Mouse (Mus musculus) embryonic facial prominence, embryonic 10.5 days (tissue): ENCODE results near the gene Auts2. TPM values are rescaled to one million over a fixed set of nuclear protein-coding genes. Genes with fewer than 3 reads are reported as not detected.
A peak's percentile ranks its signal among the peaks of the same experiment; 100 is the strongest.

Experiments
- DNase-seq: peaks from one replicate; pipeline ENCODE4 v3.0.0-alpha.2; 2017; ENCODE audit warnings: low spot score
- H3K27ac ChIP-seq: fragments of 300-500 bp; sonication (generic); replicated peaks from 2 replicates; pipeline ENCODE4 v1.5.1; 2016; ENCODE audit warnings: mild to moderate bottlenecking
- H3K27me3 ChIP-seq: fragments of 300-500 bp; sonication (generic); replicated peaks from 2 replicates; pipeline ENCODE4 v1.6.1; 2016; ENCODE audit warnings: low read depth, mild to moderate bottlenecking; ENCODE audit not compliant: poor library complexity, severe bottlenecking
- H3K36me3 ChIP-seq: fragments of 300-500 bp; sonication (generic); replicated peaks from 2 replicates; pipeline ENCODE4 v1.6.1; 2016; ENCODE audit warnings: mild to moderate bottlenecking, moderate library complexity
- H3K4me1 ChIP-seq: fragments of 300-500 bp; sonication (generic); 2 replicates; pipeline ENCODE4 v1.6.1; 2016
- H3K4me3 ChIP-seq: fragments of 300-500 bp; sonication (generic); 2 replicates; pipeline ENCODE4 v1.5.1; 2016; ENCODE audit warnings: mild to moderate bottlenecking, moderate library complexity
- H3K9me3 ChIP-seq: fragments of 300-500 bp; sonication (generic); 2 replicates; pipeline ENCODE4 v1.6.1; 2016; ENCODE audit warnings: mild to moderate bottlenecking
- WGBS: fragments of 180-500 bp; shearing (Covaris S2); methylation state at CpG from one replicate; pipeline ENCODE4 v1.1.7; 2016; 5-methylcytosine and 5-hydroxymethylcytosine counted together
- polyA plus RNA-seq: library from polyadenylated mRNA; unstranded; fragments of >200 nt; fragmentation: Nextera tagmentation; extraction: Ambion mirVana; gene quantifications from 2 replicates; pipeline ENCODE4 v1.2.1, GENCODE M21; 2016

Auts2 gene
- polyA plus RNA-seq, 1 experiment from 2014 or later: 50.0 TPM

- Histone ChIP-seq H3K4me3 (no peak overlapping the region), H3K36me3 (peaks cover 54% of the 10 kb centered on the region), H3K9me3 (no peaks in the 10 kb centered on the region), H3K27me3 (no peaks in the 10 kb centered on the region), H3K4me1 (peaks cover 78% of the 10 kb centered on the region), H3K27ac (no peak overlapping the region)
- WGBS: 54% methylated on average over 12 of the region's 12 CpGs
- DNase-seq: no peak
Measured at GRCm38 (mm10) chr5:131524900-131525465, 1018.2 kb downstream of the Auts2 start.

- H3K27me3 ChIP-seq: no peaks in the 10 kb centered on the region
- WGBS: 91% methylated on average over 3 of the region's 3 CpGs
- DNase-seq: no peak
- H3K36me3 ChIP-seq: peaks cover 53% of the 10 kb centered on the region
- no peak overlapping the region for H3K4me3 ChIP-seq
- no peaks in the 10 kb centered on the region for H3K9me3 ChIP-seq
- peaks cover 62% of the 10 kb centered on the region for H3K4me1 ChIP-seq
- no peak overlapping the region for H3K27ac ChIP-seq
Measured at GRCm38 (mm10) chr5:131519560-131519959, 1023.6 kb downstream of the Auts2 start.

- H3K4me1 ChIP-seq: peaks cover 45% of the 10 kb centered on the region
- DNase-seq: no peak
- H3K9me3 ChIP-seq: no peaks in the 10 kb centered on the region
- 77% methylated on average over 4 of the region's 4 CpGs for WGBS
- no peaks in the 10 kb centered on the region for H3K27me3 ChIP-seq
- peaks cover 63% of the 10 kb centered on the region for H3K36me3 ChIP-seq
- no peak overlapping the region for H3K27ac ChIP-seq
- no peak overlapping the region for H3K4me3 ChIP-seq
Measured at GRCm38 (mm10) chr5:131517677-131518076, 1025.5 kb downstream of the Auts2 start.

GRCm38 (mm10) chr5:131515707-131516407, 1027.3 kb downstream of the Auts2 start:
- Histone ChIP-seq H3K4me1 (peaks cover 34% of the 10 kb centered on the region), H3K9me3 (no peaks in the 10 kb centered on the region), H3K27me3 (no peaks in the 10 kb centered on the region), H3K4me3 (no peak overlapping the region), H3K27ac (no peak overlapping the region), H3K36me3 (peaks cover 67% of the 10 kb centered on the region)
- peak; percentile 34 for DNase-seq
- WGBS: 30% methylated on average over 14 of the region's 14 CpGs

GRCm38 (mm10) chr5:131513753-131514152, 1029.4 kb downstream of the Auts2 start:
- Histone ChIP-seq H3K9me3 (no peaks in the 10 kb centered on the region), H3K36me3 (peaks cover 80% of the 10 kb centered on the region), H3K27me3 (no peaks in the 10 kb centered on the region), H3K27ac (no peak overlapping the region), H3K4me3 (no peak overlapping the region), H3K4me1 (peaks cover 34% of the 10 kb centered on the region)
- WGBS: 69% methylated on average over 3 of the region's 3 CpGs
- no peak for DNase-seq

- H3K36me3 ChIP-seq: peaks cover 80% of the 10 kb centered on the region
- WGBS: 92% methylated on average over 10 of the region's 10 CpGs
- H3K27me3 ChIP-seq: no peaks in the 10 kb centered on the region
- peaks cover 2% of the 10 kb centered on the region; the same call in 1 of the 2 replicates for H3K9me3 ChIP-seq
- H3K4me3 ChIP-seq: no peak overlapping the region
- no peak for DNase-seq
- peaks cover 23% of the 10 kb centered on the region for H3K4me1 ChIP-seq
- no peak overlapping the region for H3K27ac ChIP-seq
Measured at GRCm38 (mm10) chr5:131512617-131513016, 1030.5 kb downstream of the Auts2 start.

GRCm38 (mm10) chr5:131510659-131511058, 1032.5 kb downstream of the Auts2 start:
- WGBS: 90% methylated on average over 5 of the region's 5 CpGs
- peaks cover 74% of the 10 kb centered on the region for H3K36me3 ChIP-seq

GRCm38 (mm10) chr5:131509315-131509714, 1033.8 kb downstream of the Auts2 start:
- H3K27me3 ChIP-seq: no peaks in the 10 kb centered on the region
- H3K4me3 ChIP-seq: no peak overlapping the region
- DNase-seq: no peak
- H3K9me3 ChIP-seq: peaks cover 5% of the 10 kb centered on the region; the same call in 1 of the 2 replicates
- 94% methylated on average over 4 of the region's 4 CpGs for WGBS
- no peak overlapping the region for H3K27ac ChIP-seq
- no peaks in the 10 kb centered on the region; the same call in 1 of the 2 replicates for H3K4me1 ChIP-seq
- peaks cover 69% of the 10 kb centered on the region for H3K36me3 ChIP-seq

More at GRCm38 (mm10) chr5:131510659-131511058, 1032.5 kb downstream of the Auts2 start:
- H3K27ac ChIP-seq: no peak overlapping the region
- no peak overlapping the region for H3K4me3 ChIP-seq
- no peaks in the 10 kb centered on the region for H3K27me3 ChIP-seq
- peaks cover 3% of the 10 kb centered on the region for H3K4me1 ChIP-seq
- H3K9me3 ChIP-seq: peaks cover 5% of the 10 kb centered on the region; the same call in 1 of the 2 replicates
- DNase-seq: no peak

- 92% methylated on average over 4 of the region's 4 CpGs for WGBS
- Histone ChIP-seq H3K4me3 (no peak overlapping the region), H3K9me3 (0 out of 2 replicates have a peak, but pooled peaks cover 2% of the 10 kb centered on the region), H3K4me1 (peaks cover 9% of the 10 kb centered on the region), H3K27ac (no peak overlapping the region), H3K36me3 (peaks cover 62% of the 10 kb centered on the region), H3K27me3 (no peaks in the 10 kb centered on the region)
- no peak for DNase-seq
Measured at GRCm38 (mm10) chr5:131498865-131499264, 1044.3 kb downstream of the Auts2 start.

GRCm38 (mm10) chr5:131496517-131497216, 1046.5 kb downstream of the Auts2 start:
- Histone ChIP-seq H3K4me3 (no peak overlapping the region), H3K4me1 (peaks cover 19% of the 10 kb centered on the region), H3K27ac (no peak overlapping the region), H3K36me3 (peaks cover 74% of the 10 kb centered on the region), H3K27me3 (no peaks in the 10 kb centered on the region), H3K9me3 (0 out of 2 replicates have a peak, but pooled peaks cover 2% of the 10 kb centered on the region)
- DNase-seq: no peak
- WGBS: 94% methylated on average over 10 of the region's 10 CpGs

- 85% methylated on average over 5 of the region's 5 CpGs for WGBS
- Histone ChIP-seq H3K27ac (no peak overlapping the region), H3K4me3 (no peak overlapping the region), H3K36me3 (peaks cover 70% of the 10 kb centered on the region), H3K27me3 (no peaks in the 10 kb centered on the region), H3K9me3 (0 out of 2 replicates have a peak, but pooled peaks cover 2% of the 10 kb centered on the region), H3K4me1 (peaks cover 29% of the 10 kb centered on the region)
- DNase-seq: no peak
Measured at GRCm38 (mm10) chr5:131494564-131494963, 1048.6 kb downstream of the Auts2 start.

- peaks cover 29% of the 10 kb centered on the region for H3K4me1 ChIP-seq
- no peak overlapping the region for H3K4me3 ChIP-seq
- WGBS: 84% methylated on average over 8 of the region's 8 CpGs
- H3K9me3 ChIP-seq: peaks cover 7% of the 10 kb centered on the region; the same call in 1 of the 2 replicates
- H3K27ac ChIP-seq: no peak overlapping the region
- DNase-seq: peak; percentile 31
- H3K36me3 ChIP-seq: peaks cover 61% of the 10 kb centered on the region
- no peaks in the 10 kb centered on the region for H3K27me3 ChIP-seq
Measured at GRCm38 (mm10) chr5:131492535-131492934, 1050.6 kb downstream of the Auts2 start.
